Mouse (Mus musculus): ENCODE data around the gene Plekhg5. TPM values are rescaled to one million over a fixed set of nuclear protein-coding genes. Genes with fewer than 3 reads are reported as not detected.

Gene Plekhg5
- total and polyA plus RNA-seq, 2 experiments from 2014 or later, result 10.6 to 18.0 TPM

- ATAC-seq (ENCODE audit: insufficient read depth, low read depth) (no peak), DNase-seq (ENCODE audit: low spot score) (no peak)
- Histone ChIP-seq H3K36me3 (replicated peaks; ENCODE audit: control insufficient read depth, insufficient read depth, low read length) (no peaks in the 10 kb centered on the region), H3K27me3 (ENCODE audit: control insufficient read depth, insufficient read depth, low read length) (peaks cover 60% of the 10 kb centered on the region), H3K9me3 (replicated peaks; ENCODE audit: control insufficient read depth, low read length) (no peaks in the 10 kb centered on the region), H3K4me2 (ENCODE audit: low read depth, low read length) (no peak overlapping the region), H3K27ac (ENCODE audit: low read depth) (no peak overlapping the region), H3K9ac (replicated peaks; ENCODE audit: low read depth, low read length) (no peak overlapping the region), H3K4me3 (ENCODE audit: low read depth, low read length) (no peak overlapping the region), H3K4me1 (ENCODE audit: control insufficient read depth, insufficient read depth) (no peaks in the 10 kb centered on the region)
- TF ChIP-seq CTCF (IDR thresholded peaks at IDR 0.05; ENCODE audit: low read depth) (no peak), EP300 (IDR thresholded peaks at IDR 0.05; ENCODE audit: low read depth) (no peak)
- WGBS, result 74% methylated on average over 6 of the region's 6 CpGs
Observed at GRCm38 (mm10) chr4:152161601-152162000, 89.3 kb downstream of the Plekhg5 start.

- Histone ChIP-seq H3K27ac (ENCODE audit: low read depth) (no peak overlapping the region), H3K36me3 (replicated peaks; ENCODE audit: control insufficient read depth, insufficient read depth, low read length) (no peaks in the 10 kb centered on the region), H3K27me3 (ENCODE audit: control insufficient read depth, insufficient read depth, low read length) (peaks cover 51% of the 10 kb centered on the region), H3K4me3 (ENCODE audit: low read depth, low read length) (no peak overlapping the region), H3K9me3 (replicated peaks; ENCODE audit: control insufficient read depth, low read length) (no peaks in the 10 kb centered on the region), H3K9ac (replicated peaks; ENCODE audit: low read depth, low read length) (no peak overlapping the region), H3K4me1 (ENCODE audit: control insufficient read depth, insufficient read depth) (no peaks in the 10 kb centered on the region), H3K4me2 (ENCODE audit: low read depth, low read length) (no peak overlapping the region)
- WGBS, result 74% methylated on average over 2 of the region's 2 CpGs
- no peak for DNase-seq (ENCODE audit: low spot score)
- no peak for ATAC-seq (ENCODE audit: insufficient read depth, low read depth)
- no peak for TF ChIP-seq EP300 (IDR thresholded peaks at IDR 0.05; ENCODE audit: low read depth)
- no peak for TF ChIP-seq CTCF (IDR thresholded peaks at IDR 0.05; ENCODE audit: low read depth)
Observed at GRCm38 (mm10) chr4:152162748-152163147, 90.5 kb downstream of the Plekhg5 start.

Other genes with a start within 250 kb of the Plekhg5 start
- gene Camta1, start 210.6 kb upstream of the Plekhg5 start, total RNA-seq (2014; rRNA removed; ENCODE audit: low replicate concordance), result 72.7 and 739 TPM in 2 replicates
- gene Camta1, start 210.6 kb upstream of the Plekhg5 start, polyA plus RNA-seq (2015; fragmentation: Nextera tagmentation; extraction: Ambion mirVana), result 240 and 250 TPM in 2 replicates
- 92.5 and 95.3 TPM in 2 replicates for gene Dnajc11, start 138.8 kb upstream of the Plekhg5 start, total RNA-seq (2014; rRNA removed; ENCODE audit: low replicate concordance)
- gene Dnajc11, start 138.8 kb upstream of the Plekhg5 start, polyA plus RNA-seq (2015; fragmentation: Nextera tagmentation; extraction: Ambion mirVana), result 41.4 and 47.7 TPM in 2 replicates
- gene Thap3, start 83.5 kb upstream of the Plekhg5 start, total RNA-seq (2014; rRNA removed; ENCODE audit: low replicate concordance), result 16.9 and 23.2 TPM in 2 replicates
- gene Thap3, start 83.5 kb upstream of the Plekhg5 start, polyA plus RNA-seq (2015; fragmentation: Nextera tagmentation; extraction: Ambion mirVana), result 22.0 and 27.4 TPM in 2 replicates
- 8.0 and 10.7 TPM in 2 replicates for gene Phf13, start 76.2 kb upstream of the Plekhg5 start, total RNA-seq (2014; rRNA removed; ENCODE audit: low replicate concordance)
- gene Phf13, start 76.2 kb upstream of the Plekhg5 start, polyA plus RNA-seq (2015; fragmentation: Nextera tagmentation; extraction: Ambion mirVana), result 8.4 and 9.3 TPM in 2 replicates
- gene Klhl21, start 63.7 kb upstream of the Plekhg5 start, total RNA-seq (2014; rRNA removed; ENCODE audit: low replicate concordance), result 56.5 and 70.4 TPM in 2 replicates
- 24.7 and 31.8 TPM in 2 replicates for gene Klhl21, start 63.7 kb upstream of the Plekhg5 start, polyA plus RNA-seq (2015; fragmentation: Nextera tagmentation; extraction: Ambion mirVana)
- gene Zbtb48, start 44.8 kb upstream of the Plekhg5 start, total RNA-seq (2014; rRNA removed; ENCODE audit: low replicate concordance), result 1.7 and 11.3 TPM in 2 replicates
- gene Zbtb48, start 44.8 kb upstream of the Plekhg5 start, polyA plus RNA-seq (2015; fragmentation: Nextera tagmentation; extraction: Ambion mirVana), result 6.5 and 9.0 TPM in 2 replicates
- not detected in 2 replicates for gene Tas1r1, start 33.9 kb upstream of the Plekhg5 start, total RNA-seq (2014; rRNA removed; ENCODE audit: low replicate concordance)
- gene Tas1r1, start 33.9 kb upstream of the Plekhg5 start, polyA plus RNA-seq (2015; fragmentation: Nextera tagmentation; extraction: Ambion mirVana), result 0.07 and 0.08 TPM in 2 replicates
- gene Nol9, start 33.2 kb upstream of the Plekhg5 start, total RNA-seq (2014; rRNA removed; ENCODE audit: low replicate concordance), result 8.0 and 13.9 TPM in 2 replicates
- 7.5 and 7.8 TPM in 2 replicates for gene Nol9, start 33.2 kb upstream of the Plekhg5 start, polyA plus RNA-seq (2015; fragmentation: Nextera tagmentation; extraction: Ambion mirVana)
- gene Tnfrsf25, start 43.4 kb downstream of the Plekhg5 start, total RNA-seq (2014; rRNA removed; ENCODE audit: low replicate concordance), result 0.89 TPM in 1 of 2 replicates, not detected in the other
- gene Tnfrsf25, start 43.4 kb downstream of the Plekhg5 start, polyA plus RNA-seq (2015; fragmentation: Nextera tagmentation; extraction: Ambion mirVana), result 0.75 and 1.2 TPM in 2 replicates
- 0.34 and 0.97 TPM in 2 replicates for gene Espn, start 79.9 kb downstream of the Plekhg5 start, total RNA-seq (2014; rRNA removed; ENCODE audit: low replicate concordance)
- gene Espn, start 79.9 kb downstream of the Plekhg5 start, polyA plus RNA-seq (2015; fragmentation: Nextera tagmentation; extraction: Ambion mirVana), result 0.69 and 0.87 TPM in 2 replicates
- not detected in 2 replicates for gene Hes2, start 86.4 kb downstream of the Plekhg5 start, total RNA-seq (2014; rRNA removed; ENCODE audit: low replicate concordance)
- gene Hes2, start 86.4 kb downstream of the Plekhg5 start, polyA plus RNA-seq (2015; fragmentation: Nextera tagmentation; extraction: Ambion mirVana), result not detected in 2 replicates
- 17.9 and 39.5 TPM in 2 replicates for gene Acot7, start 105.6 kb downstream of the Plekhg5 start, total RNA-seq (2014; rRNA removed; ENCODE audit: low replicate concordance)
- 68.8 and 73.5 TPM in 2 replicates for gene Acot7, start 105.6 kb downstream of the Plekhg5 start, polyA plus RNA-seq (2015; fragmentation: Nextera tagmentation; extraction: Ambion mirVana)
- gene Gpr153, start 201.7 kb downstream of the Plekhg5 start, total RNA-seq (2014; rRNA removed; ENCODE audit: low replicate concordance), result 50.8 and 56.4 TPM in 2 replicates
- 5.0 TPM in 2 replicates for gene Gpr153, start 201.7 kb downstream of the Plekhg5 start, polyA plus RNA-seq (2015; fragmentation: Nextera tagmentation; extraction: Ambion mirVana)
- not detected in 2 replicates for gene Hes3, start 219.2 kb downstream of the Plekhg5 start, total RNA-seq (2014; rRNA removed; ENCODE audit: low replicate concordance)
- gene Hes3, start 219.2 kb downstream of the Plekhg5 start, polyA plus RNA-seq (2015; fragmentation: Nextera tagmentation; extraction: Ambion mirVana), result not detected in 2 replicates
- gene Icmt, start 224.7 kb downstream of the Plekhg5 start, total RNA-seq (2014; rRNA removed; ENCODE audit: low replicate concordance), result 26.1 and 38.0 TPM in 2 replicates
- 12.7 and 15.0 TPM in 2 replicates for gene Icmt, start 224.7 kb downstream of the Plekhg5 start, polyA plus RNA-seq (2015; fragmentation: Nextera tagmentation; extraction: Ambion mirVana)
- 171 and 226 TPM in 2 replicates for gene Rnf207, start 246.5 kb downstream of the Plekhg5 start, total RNA-seq (2014; rRNA removed; ENCODE audit: low replicate concordance)
- 109 and 115 TPM in 2 replicates for gene Rnf207, start 246.5 kb downstream of the Plekhg5 start, polyA plus RNA-seq (2015; fragmentation: Nextera tagmentation; extraction: Ambion mirVana)

All from heart, postnatal 0 days (tissue).